Mouse (Mus musculus) cortical plate, adult 2 months (tissue): ENCODE data around the gene Arhgap25.
"Not testable (repeated sequence)": the region's sequence is repeated elsewhere in the genome, so short reads cannot be mapped to it uniquely, and the experiment has no call there.

Experiments
- CTCF ChIP-seq: fragments of 200-500 bp; IDR thresholded peaks from 2 replicates; pipeline ENCODE4 v1.5.1; 2011; ENCODE audit warnings: mild to moderate bottlenecking, control low read depth, low read length; ENCODE audit not compliant: insufficient read depth; ENCODE audit errors: extremely low read depth
- POLR2A ChIP-seq: fragments of 200-500 bp; IDR thresholded peaks from 2 replicates; pipeline ENCODE4 v1.6.1; 2011; ENCODE audit warnings: mild to moderate bottlenecking, low read length, control low read depth; ENCODE audit not compliant: insufficient read depth; ENCODE audit errors: extremely low read depth

DNA sequence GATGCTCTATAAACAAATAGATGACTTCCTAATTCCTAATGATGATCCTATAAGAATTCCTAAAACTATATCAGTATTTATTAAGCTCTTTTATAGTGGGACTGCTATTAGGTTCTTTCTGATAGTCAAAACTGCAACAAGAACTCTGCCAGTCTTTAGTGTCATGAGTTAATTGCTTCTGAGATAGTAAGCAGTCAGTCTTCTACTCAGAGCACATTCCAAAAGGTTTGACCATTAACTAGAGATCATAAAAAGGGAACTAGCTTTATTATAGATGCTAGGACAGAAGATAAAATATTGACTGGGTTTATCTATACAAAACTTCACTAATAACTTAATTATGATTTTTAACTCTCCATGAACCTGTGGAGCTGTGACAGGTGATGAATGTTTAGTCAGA lies 38.8 kb upstream of the Arhgap25 start:
- TF ChIP-seq POLR2A, CTCF: not testable (repeated sequence)
